Comparison of ENCODE assay signal across 8 mouse cellular contexts in genomic region chr3:32364841-32365545, GRCm38 (mm10). TPM values are rescaled to one million over a fixed set of nuclear protein-coding genes. Genes with fewer than 3 reads are reported as not detected.
DNase-seq lines count a peak whose midpoint lies in the region; ATAC-seq and TF ChIP-seq lines count a peak whose summit lies in the region.

No protein-coding gene starts in this region.

- peak; percentile 48 for DNase-seq in cerebellum, adult 9-10 months
- DNase-seq in cerebellum, adult 11 months, result no peak
- no peak for DNase-seq in thymus, adult 2 months
- no peak for DNase-seq in thymus, adult 18-20 months
- peak; percentile 50 for DNase-seq in forelimb bud, embryonic 11.5 days (ENCODE audit: low read depth, low spot score)
- peak; percentile 49 to 54 for DNase-seq in left cerebral cortex, postnatal 14 days (ENCODE audit: low spot score in 2 of 2)
- no peak for DNase-seq in spleen, adult 18-20 months

- no peak overlapping the region for H3K27ac ChIP-seq in thymus, adult 2 months (ENCODE audit: control insufficient read depth, insufficient read depth, low read length)
- H3K27ac ChIP-seq in midbrain, embryonic 16.5 days (ENCODE audit: low read length), result peak overlapping the region; percentile 95

- H3K9ac ChIP-seq in midbrain, embryonic 16.5 days (ENCODE audit: low read depth, low read length), result peak overlapping the region; percentile 94

- no peak for TF ChIP-seq CTCF in thymus, adult 2 months (IDR thresholded peaks at IDR 0.05; ENCODE audit: borderline replicate concordance, control insufficient read depth, extremely low read depth, insufficient read depth, low read length, poor library complexity)

- peak; percentile 81 for ATAC-seq in midbrain, embryonic 16.5 days

- H3K27me3 ChIP-seq in thymus, adult 2 months (ENCODE audit: control insufficient read depth, insufficient read depth, low read length), result no peaks in the 10 kb centered on the region
- no peaks in the 10 kb centered on the region for H3K27me3 ChIP-seq in midbrain, embryonic 16.5 days (ENCODE audit: control insufficient read depth, insufficient read depth, low read depth, low read length)

- peak overlapping the region; percentile 97 for H3K4me2 ChIP-seq in midbrain, embryonic 16.5 days (ENCODE audit: low read length)

- H3K9me3 ChIP-seq in midbrain, embryonic 16.5 days (replicated peaks; ENCODE audit: control insufficient read depth, low read length, poor library complexity, severe bottlenecking), result no peaks in the 10 kb centered on the region

- no peaks in the 10 kb centered on the region for H3K36me3 ChIP-seq in thymus, adult 2 months (ENCODE audit: control insufficient read depth, insufficient read depth, low read length)
- no peaks in the 10 kb centered on the region for H3K36me3 ChIP-seq in midbrain, embryonic 16.5 days (ENCODE audit: control insufficient read depth, insufficient read depth, low read length)

- intact Hi-C loops in left cerebral cortex, postnatal 14 days (cut with DNase I), result loop anchor here (2.0 kb wide), 1 partner anchor 32 kb away; the partner anchor contains the start of gene Pik3ca

- no peak for TF ChIP-seq POLR2A in thymus, adult 2 months (IDR thresholded peaks at IDR 0.05; ENCODE audit: control insufficient read depth, extremely low read depth, insufficient read depth, low read length, poor library complexity)

- H3K4me1 ChIP-seq in thymus, adult 2 months (replicated peaks; ENCODE audit: control insufficient read depth, insufficient read depth, low read length), result peaks cover 8% of the 10 kb centered on the region
- peaks cover 31% of the 10 kb centered on the region for H3K4me1 ChIP-seq in midbrain, embryonic 16.5 days (ENCODE audit: control insufficient read depth, insufficient read depth, low read length)

- peak overlapping the region; percentile 86 for H3K4me3 ChIP-seq in thymus, adult 2 months (ENCODE audit: control insufficient read depth, insufficient read depth, low read length)
- peak overlapping the region; percentile 97 for H3K4me3 ChIP-seq in midbrain, embryonic 16.5 days (ENCODE audit: low read depth, low read length)

- WGBS in thymus, adult 2 months, result 11% methylated on average over 54 of the region's 54 CpGs
- under 1% methylated on average over 47 of the region's 54 CpGs for WGBS in midbrain, embryonic 16.5 days

RNA-seq across cellular contexts. Expression of gene Zmat3, which starts 0.8 kb away (rescaled TPM):
- polyA plus RNA-seq in thymus, adult 2 months (2012; rRNA removed), result 9.0 and 10.1 TPM in 2 replicates
- total RNA-seq in left cerebral cortex, postnatal 14 days (2021), result 100 to 1,000 TPM; 104 to 117 TPM
- 6.3 and 6.5 TPM in 2 replicates for polyA plus RNA-seq in midbrain, embryonic 16.5 days (2015; fragmentation: Nextera tagmentation; extraction: Ambion mirVana)

RNA-seq across cellular contexts. Expression of gene Pik3ca, which starts 32.5 kb away (rescaled TPM):
- 9.4 and 10.2 TPM in 2 replicates for polyA plus RNA-seq in thymus, adult 2 months (2012; rRNA removed)
- total RNA-seq in left cerebral cortex, postnatal 14 days (2021), result 10 to 100 TPM; 55.0 to 59.2 TPM
- polyA plus RNA-seq in midbrain, embryonic 16.5 days (2015; fragmentation: Nextera tagmentation; extraction: Ambion mirVana), result 12.8 and 16.5 TPM in 2 replicates

Comparison
In these comparisons a context has a peak if more than half of its experiments do, and no peak if none do; other contexts are left out.
1. DNase-seq: peak in cerebellum, adult 9-10 months (single experiment), forelimb bud, embryonic 11.5 days (single experiment) and left cerebral cortex, postnatal 14 days (2 of 2); none in cerebellum, adult 11 months (single experiment), thymus, adult 2 months (single experiment), thymus, adult 18-20 months (0 of 2) and spleen, adult 18-20 months (0 of 2).